Mouse (Mus musculus): ENCODE data around the gene 2310034G01Rik.

The 2310034G01Rik gene

GRCm38 (mm10) chr19:46327531-46328064 lies 22.5 kb downstream of the 2310034G01Rik start:
- peak; percentile 16 for DNase-seq

- DNase-seq, result peak; percentile 80
Measured at GRCm38 (mm10) chr19:46326756-46327305, 23.3 kb downstream of the 2310034G01Rik start, which contains the start of gene Psd. Psd (minus strand) TSS chr19:46327156.

GRCm38 (mm10) chr19:46326019-46326755 lies 23.9 kb downstream of the 2310034G01Rik start:
- peak; percentile 57 for DNase-seq

GRCm38 (mm10) chr19:46324918-46325317 lies 25.2 kb downstream of the 2310034G01Rik start:
- DNase-seq, result no peak

- DNase-seq, result no peak
Measured at GRCm38 (mm10) chr19:46324366-46324765, 25.7 kb downstream of the 2310034G01Rik start.

- no peak for DNase-seq
Measured at GRCm38 (mm10) chr19:46323716-46324115, 26.4 kb downstream of the 2310034G01Rik start.

- peak; percentile 25 for DNase-seq
Measured at GRCm38 (mm10) chr19:46322996-46323572, 27.0 kb downstream of the 2310034G01Rik start.

- peak; percentile 13 for DNase-seq
Measured at GRCm38 (mm10) chr19:46322144-46322995, 27.7 kb downstream of the 2310034G01Rik start.

- DNase-seq, result peak; percentile 37
Measured at GRCm38 (mm10) chr19:46321101-46321943, 28.8 kb downstream of the 2310034G01Rik start.

- no peak for DNase-seq
Measured at GRCm38 (mm10) chr19:46320076-46320785, 29.9 kb downstream of the 2310034G01Rik start.

- peak; percentile 81 for DNase-seq
Measured at GRCm38 (mm10) chr19:46318586-46319378, 31.3 kb downstream of the 2310034G01Rik start.

- peak; percentile 74 for DNase-seq
Measured at GRCm38 (mm10) chr19:46318031-46318471, 32.1 kb downstream of the 2310034G01Rik start.

- peak; percentile 26 for DNase-seq
Measured at GRCm38 (mm10) chr19:46317546-46317885, 32.6 kb downstream of the 2310034G01Rik start.

GRCm38 (mm10) chr19:46316846-46317545 lies 33.1 kb downstream of the 2310034G01Rik start:
- DNase-seq, result peak; percentile 49

GRCm38 (mm10) chr19:46315752-46316610 lies 34.1 kb downstream of the 2310034G01Rik start:
- DNase-seq, result no peak

- no peak for DNase-seq
Measured at GRCm38 (mm10) chr19:46314872-46315742, 35.0 kb downstream of the 2310034G01Rik start.

- peak; percentile 10 for DNase-seq
Measured at GRCm38 (mm10) chr19:46314151-46314601, 35.9 kb downstream of the 2310034G01Rik start.

All from right cerebral cortex, postnatal 4 days (tissue).